Mouse (Mus musculus) stomach, embryonic 14.5 days (tissue): ENCODE results near the gene 2900026A02Rik. TPM values are rescaled to one million over a fixed set of nuclear protein-coding genes. Genes with fewer than 3 reads are reported as not detected.
A peak's percentile ranks its signal among the peaks of the same experiment; 100 is the strongest.

Experiments
- ATAC-seq: fragments of 200-750 bp; cut with Nextera tagmentation; 2 replicates; pipeline ENCODE4 v1.8.0; 2017; ENCODE audit warnings: low read depth, moderate TSS enrichment; ENCODE audit not compliant: insufficient number of reproducible peaks, insufficient read depth, low FRiP score
- H3K27ac ChIP-seq: fragments of 300-500 bp; sonication (generic); 2 replicates; pipeline ENCODE4 v1.5.1; 2014; ENCODE audit warnings: mild to moderate bottlenecking, low read length, moderate library complexity, mixed read lengths
- H3K27me3 ChIP-seq: fragments of 300-500 bp; sonication (generic); 2 replicates; pipeline ENCODE4 v1.6.1; 2014; ENCODE audit warnings: low read length, control low read depth, mixed read lengths; ENCODE audit not compliant: control insufficient read depth, insufficient read depth
- H3K36me3 ChIP-seq: fragments of 300-500 bp; sonication (generic); 2 replicates; pipeline ENCODE4 v1.6.1; 2014; ENCODE audit warnings: mild to moderate bottlenecking, control low read depth, low read length, moderate library complexity, mixed read lengths; ENCODE audit not compliant: control insufficient read depth, insufficient read depth
- H3K4me1 ChIP-seq: fragments of 300-500 bp; sonication (generic); 2 replicates; pipeline ENCODE4 v1.6.1; 2014; ENCODE audit warnings: low read length, control low read depth, mixed read lengths; ENCODE audit not compliant: control insufficient read depth, insufficient read depth
- H3K4me2 ChIP-seq: fragments of 300-500 bp; sonication (generic); replicated peaks from 2 replicates; pipeline ENCODE4 v1.6.1; 2014; ENCODE audit warnings: low read depth, low read length, control low read depth
- H3K4me3 ChIP-seq: fragments of 300-500 bp; sonication (generic); 2 replicates; pipeline ENCODE4 v1.5.1; 2014; ENCODE audit warnings: low read depth, low read length, control low read depth
- H3K9ac ChIP-seq: fragments of 300-500 bp; sonication (generic); replicated peaks from 2 replicates; pipeline ENCODE4 v1.6.1; 2014; ENCODE audit warnings: low read depth, mild to moderate bottlenecking, control low read depth, low read length, moderate library complexity, mixed read lengths
- H3K9me3 ChIP-seq: fragments of 300-500 bp; sonication (generic); 2 replicates; pipeline ENCODE4 v1.6.1; 2016; ENCODE audit warnings: low read depth, low read length, control low read depth; ENCODE audit not compliant: control insufficient read depth
- WGBS: fragments of 180-500 bp; shearing (Covaris S2); extraction: QIAGEN DNeasy Blood & Tissue Kit; methylation state at CpG from one replicate; pipeline ENCODE4 v1.1.7; 2014; 5-methylcytosine and 5-hydroxymethylcytosine counted together
- polyA plus RNA-seq: library from polyadenylated mRNA; unstranded; fragments of >200 nt; fragmentation: Nextera tagmentation; extraction: Ambion mirVana; gene quantifications from 2 replicates; pipeline ENCODE4 v1.2.1, GENCODE M21; 2014

2900026A02Rik gene
- polyA plus RNA-seq, 1 experiment from 2014 or later: 9.2 TPM

- ATAC-seq: no peak
- Histone ChIP-seq H3K27me3 (no peaks in the 10 kb centered on the region), H3K9me3 (no peaks in the 10 kb centered on the region), H3K4me1 (peaks cover 11% of the 10 kb centered on the region; the same call in 1 of the 2 replicates), H3K27ac (peak overlapping the region; percentile 56; the same call in 1 of the 2 replicates), H3K4me2 (peak overlapping the region; percentile 36; the same call in 1 of the 2 replicates), H3K36me3 (no peaks in the 10 kb centered on the region), H3K9ac (no peak overlapping the region), H3K4me3 (0 out of 2 replicates have a peak overlapping the region, but pooled peaks have one; percentile 5)
- 23% methylated on average over 25 of the region's 25 CpGs for WGBS
These were observed 4.8 kb upstream of the 2900026A02Rik start for GRCm38 (mm10) chr5:113225686-113226435.

GRCm38 (mm10) chr5:113225271-113225670 lies 4.2 kb upstream of the 2900026A02Rik start:
- Histone ChIP-seq H3K4me2 (no peak overlapping the region), H3K4me1 (peaks cover 15% of the 10 kb centered on the region; the same call in 1 of the 2 replicates), H3K27ac (no peak overlapping the region), H3K4me3 (no peak overlapping the region), H3K9me3 (no peaks in the 10 kb centered on the region), H3K9ac (no peak overlapping the region), H3K27me3 (no peaks in the 10 kb centered on the region), H3K36me3 (no peaks in the 10 kb centered on the region)
- no peak for ATAC-seq
- WGBS: 25% methylated on average over 10 of the region's 10 CpGs

- Histone ChIP-seq H3K9me3 (no peaks in the 10 kb centered on the region), H3K4me1 (peaks cover 16% of the 10 kb centered on the region; the same call in 1 of the 2 replicates), H3K4me2 (no peak overlapping the region), H3K27ac (no peak overlapping the region; the same call in 1 of the 2 replicates), H3K36me3 (no peaks in the 10 kb centered on the region), H3K4me3 (no peak overlapping the region), H3K27me3 (no peaks in the 10 kb centered on the region), H3K9ac (no peak overlapping the region)
- no peak for ATAC-seq
- WGBS: 47% methylated on average over 4 of the region's 4 CpGs
These were observed 2.9 kb upstream of the 2900026A02Rik start for GRCm38 (mm10) chr5:113223888-113224287.

GRCm38 (mm10) chr5:113220383-113221146 lies 471 bp downstream of the 2900026A02Rik start:
- Histone ChIP-seq H3K4me1 (peaks cover 12% of the 10 kb centered on the region; the same call in 1 of the 2 replicates), H3K9ac (peak overlapping the region; percentile 57), H3K36me3 (no peaks in the 10 kb centered on the region), H3K27me3 (no peaks in the 10 kb centered on the region), H3K4me3 (peak overlapping the region; percentile 65), H3K27ac (peak overlapping the region; percentile 63), H3K9me3 (no peaks in the 10 kb centered on the region), H3K4me2 (peak overlapping the region; percentile 98)
- WGBS: 3% methylated on average over 64 of the region's 64 CpGs
- peak; percentile 37; the same call in 1 of the 2 replicates for ATAC-seq

GRCm38 (mm10) chr5:113219876-113220275 lies 1.2 kb downstream of the 2900026A02Rik start:
- H3K9ac ChIP-seq: no peak overlapping the region; the same call in 1 of the 2 replicates
- no peak overlapping the region; the same call in 1 of the 2 replicates for H3K27ac ChIP-seq
- peak overlapping the region; percentile 65 for H3K4me3 ChIP-seq
- WGBS: 40% methylated on average over 7 of the region's 7 CpGs
- no peaks in the 10 kb centered on the region for H3K9me3 ChIP-seq
- H3K4me2 ChIP-seq: peak overlapping the region; percentile 98
- peaks cover 12% of the 10 kb centered on the region; the same call in 1 of the 2 replicates for H3K4me1 ChIP-seq
- no peak for ATAC-seq
- H3K27me3 ChIP-seq: no peaks in the 10 kb centered on the region
- no peaks in the 10 kb centered on the region for H3K36me3 ChIP-seq

- peaks cover 12% of the 10 kb centered on the region; the same call in 1 of the 2 replicates for H3K4me1 ChIP-seq
- H3K36me3 ChIP-seq: no peaks in the 10 kb centered on the region
- H3K4me3 ChIP-seq: no peak overlapping the region
- 0 out of 2 replicates have a peak, but pooled peaks have one; percentile 29 for ATAC-seq
- 64% methylated on average over 6 of the region's 6 CpGs for WGBS
- no peak overlapping the region for H3K27ac ChIP-seq
- no peaks in the 10 kb centered on the region for H3K27me3 ChIP-seq
- no peaks in the 10 kb centered on the region for H3K9me3 ChIP-seq
- H3K4me2 ChIP-seq: 0 out of 2 replicates have a peak overlapping the region, but pooled peaks have one; percentile 0
- no peak overlapping the region for H3K9ac ChIP-seq
These were observed 1.6 kb downstream of the 2900026A02Rik start for GRCm38 (mm10) chr5:113219450-113219849.

GRCm38 (mm10) chr5:113218617-113219235 lies 2.3 kb downstream of the 2900026A02Rik start:
- ATAC-seq: no peak
- Histone ChIP-seq H3K27me3 (no peaks in the 10 kb centered on the region), H3K4me1 (peaks cover 12% of the 10 kb centered on the region; the same call in 1 of the 2 replicates), H3K27ac (peak overlapping the region; percentile 11; the same call in 1 of the 2 replicates), H3K36me3 (no peaks in the 10 kb centered on the region), H3K9me3 (no peaks in the 10 kb centered on the region), H3K4me2 (peak overlapping the region; percentile 0; the same call in 1 of the 2 replicates), H3K9ac (no peak overlapping the region), H3K4me3 (no peak overlapping the region)
- WGBS: 44% methylated on average over 17 of the region's 17 CpGs

GRCm38 (mm10) chr5:113217076-113217475 lies 4.0 kb downstream of the 2900026A02Rik start:
- no peak overlapping the region for H3K27ac ChIP-seq
- no peak overlapping the region for H3K9ac ChIP-seq
- no peaks in the 10 kb centered on the region for H3K27me3 ChIP-seq
- ATAC-seq: no peak
- no peak overlapping the region for H3K4me2 ChIP-seq
- 56% methylated on average over 12 of the region's 12 CpGs for WGBS
- H3K36me3 ChIP-seq: no peaks in the 10 kb centered on the region
- no peak overlapping the region for H3K4me3 ChIP-seq
- no peaks in the 10 kb centered on the region for H3K9me3 ChIP-seq
- H3K4me1 ChIP-seq: peaks cover 12% of the 10 kb centered on the region; the same call in 1 of the 2 replicates
